Mouse (Mus musculus): ENCODE measurements at regions not wholly inside any gene's neighbourhood (a gene's known extent, or its start where the extent isn't known, plus 50 kb on each side); places are given as distances from the start of the nearest gene placed in this dataset.

- in situ Hi-C loops (cut with MboI; ENCODE audit: low pct_ligation_motif_present, low pct_unique_long_range_greater_than_20kb, low sequenced_read_pairs) (no loop called here), dilution Hi-C loops (cut with MboI; ENCODE audit: extremely low pct_ligation_motif_present, extremely low pct_unique_long_range_greater_than_20kb, low sequenced_read_pairs) (no loop called here)
- DNase-seq (ENCODE audit: extremely low read depth): no peak
- no peaks in the 10 kb centered on the region for H3K36me3 ChIP-seq (replicated peaks in 1 of 2; ENCODE audit: control insufficient read depth in 1 of 2, insufficient read depth in 1 of 2, low read length in 1 of 2)
- H3K9ac ChIP-seq (ENCODE audit: insufficient read depth, low read depth): no peak overlapping the region
- no peaks in the 10 kb centered on the region for H3K27me3 ChIP-seq (replicated peaks)
- no peak overlapping the region for H3K4me3 ChIP-seq (replicated peaks in 1 of 3; ENCODE audit: low read depth in 2 of 3, low read length in 2 of 3, poor library complexity in 1 of 3)
- H3K4me2 ChIP-seq (ENCODE audit: insufficient read depth, low read depth, poor library complexity, severe bottlenecking): no peak overlapping the region
- no peak overlapping the region for H3K27ac ChIP-seq (ENCODE audit: insufficient read depth, low read depth)
- H3K9me3 ChIP-seq (replicated peaks; ENCODE audit: low read length): no peaks in the 10 kb centered on the region
- no peaks in the 10 kb centered on the region for H3K79me2 ChIP-seq (replicated peaks; ENCODE audit: control insufficient read depth, extremely low read depth, insufficient read depth, poor library complexity, severe bottlenecking)
- TF ChIP-seq IRF4 (IDR thresholded peaks at IDR 0.05; ENCODE audit: low read depth, low read length) (no peak), RAD21 (IDR thresholded peaks at IDR 0.05; ENCODE audit: low read depth, low read length) (no peak), SMC3 (IDR thresholded peaks at IDR 0.05; ENCODE audit: low read depth, low read length) (no peak), POLR2AphosphoS2 (IDR thresholded peaks at IDR 0.05; ENCODE audit: low read depth, low read length) (no peak), USF1 (IDR thresholded peaks at IDR 0.05; ENCODE audit: low read depth, low read length) (no peak), CHD1 (IDR thresholded peaks at IDR 0.05; ENCODE audit: low read depth, low read length) (no peak), RCOR1 (conservative IDR thresholded peaks at IDR 0.05; ENCODE audit: low read depth, low read length) (no peak), JUND (conservative IDR thresholded peaks at IDR 0.05; ENCODE audit: low read depth, low read length) (no peak), BHLHE40 (IDR thresholded peaks at IDR 0.05; ENCODE audit: low read depth, low read length) (no peak), ZNF384 (IDR thresholded peaks at IDR 0.05; ENCODE audit: low read depth, low read length) (no peak), MYC (IDR thresholded peaks at IDR 0.05; ENCODE audit: low read depth, low read length) (no peak)
- H3K4me1 ChIP-seq (ENCODE audit: control insufficient read depth in 1 of 2, insufficient read depth in 2 of 2): peaks cover 0 to under 1% of the 10 kb centered on the region in 2 experiments; a peak in 1 of 4 replicates
Measured at GRCm38 (mm10) chr10:25723966-25724365, 187.9 kb upstream of the Smlr1 start.

GRCm38 (mm10) chr10:25715747-25716146, 179.7 kb upstream of the Smlr1 start:
- Histone ChIP-seq H3K36me3 (replicated peaks in 1 of 2; ENCODE audit: control insufficient read depth in 1 of 2, insufficient read depth in 1 of 2, low read length in 1 of 2) (no peaks in the 10 kb centered on the region), H3K79me2 (replicated peaks; ENCODE audit: control insufficient read depth, extremely low read depth, insufficient read depth, poor library complexity, severe bottlenecking) (no peaks in the 10 kb centered on the region), H3K9me3 (replicated peaks; ENCODE audit: low read length) (no peaks in the 10 kb centered on the region), H3K27ac (ENCODE audit: insufficient read depth, low read depth) (no peak overlapping the region), H3K4me1 (ENCODE audit: control insufficient read depth in 1 of 2, insufficient read depth in 2 of 2) (peaks cover 0 to 5% of the 10 kb centered on the region in 2 experiments; a peak in 1 of 4 replicates), H3K27me3 (replicated peaks) (no peaks in the 10 kb centered on the region), H3K4me3 (replicated peaks in 1 of 3; ENCODE audit: low read depth in 2 of 3, low read length in 2 of 3, poor library complexity in 1 of 3) (no peak overlapping the region), H3K9ac (ENCODE audit: insufficient read depth, low read depth) (no peak overlapping the region), H3K4me2 (ENCODE audit: insufficient read depth, low read depth, poor library complexity, severe bottlenecking) (no peak overlapping the region)
- dilution Hi-C loops (cut with MboI; ENCODE audit: extremely low pct_ligation_motif_present, extremely low pct_unique_long_range_greater_than_20kb, low sequenced_read_pairs) (no loop called here), in situ Hi-C loops (cut with MboI; ENCODE audit: low pct_ligation_motif_present, low pct_unique_long_range_greater_than_20kb, low sequenced_read_pairs) (no loop called here)
- TF ChIP-seq BHLHE40 (IDR thresholded peaks at IDR 0.05; ENCODE audit: low read depth, low read length) (no peak), ZKSCAN1 (IDR thresholded peaks at IDR 0.05; ENCODE audit: borderline replicate concordance, low read depth, low read length) (no peak), IRF4 (IDR thresholded peaks at IDR 0.05; ENCODE audit: low read depth, low read length) (no peak), JUND (conservative IDR thresholded peaks at IDR 0.05; ENCODE audit: low read depth, low read length) (no peak), RAD21 (IDR thresholded peaks at IDR 0.05; ENCODE audit: low read depth, low read length) (no peak), JUN (IDR thresholded peaks at IDR 0.05; ENCODE audit: insufficient read depth, low read depth, low read length) (no peak), POLR2AphosphoS2 (IDR thresholded peaks at IDR 0.05; ENCODE audit: low read depth, low read length) (no peak), TCF12 (IDR thresholded peaks at IDR 0.05; ENCODE audit: low read depth, low read length) (no peak), KAT2A (IDR thresholded peaks at IDR 0.05; ENCODE audit: insufficient replicate concordance, low read length) (no peak), ZC3H11A (IDR thresholded peaks at IDR 0.05; ENCODE audit: low read depth, low read length) (no peak), USF1 (IDR thresholded peaks at IDR 0.05; ENCODE audit: low read depth, low read length) (no peak), EP300 (IDR thresholded peaks at IDR 0.05; ENCODE audit: low read length) (no peak)
- DNase-seq (ENCODE audit: extremely low read depth): no peak
